Mouse (Mus musculus): Measurements from ENCODE around the gene Clspn.

GRCm38 (mm10) chr4:126636330-126636729 is 79.6 kb downstream of the Clspn start:
- TF ChIP-seq EP300 (IDR thresholded peaks at IDR 0.05; ENCODE audit: low read depth) = no peak
- no peak for TF ChIP-seq CTCF (IDR thresholded peaks at IDR 0.05; ENCODE audit: low read depth)

All from liver, embryonic 14.5 days (tissue).